Mouse (Mus musculus): ENCODE measurements around the gene Ap3s2. TPM values are rescaled to one million over a fixed set of nuclear protein-coding genes. Genes with fewer than 3 reads are reported as not detected.

Gene Ap3s2
- polyA plus RNA-seq, 1 experiment from 2014 or later = 36.8 TPM

DNA sequence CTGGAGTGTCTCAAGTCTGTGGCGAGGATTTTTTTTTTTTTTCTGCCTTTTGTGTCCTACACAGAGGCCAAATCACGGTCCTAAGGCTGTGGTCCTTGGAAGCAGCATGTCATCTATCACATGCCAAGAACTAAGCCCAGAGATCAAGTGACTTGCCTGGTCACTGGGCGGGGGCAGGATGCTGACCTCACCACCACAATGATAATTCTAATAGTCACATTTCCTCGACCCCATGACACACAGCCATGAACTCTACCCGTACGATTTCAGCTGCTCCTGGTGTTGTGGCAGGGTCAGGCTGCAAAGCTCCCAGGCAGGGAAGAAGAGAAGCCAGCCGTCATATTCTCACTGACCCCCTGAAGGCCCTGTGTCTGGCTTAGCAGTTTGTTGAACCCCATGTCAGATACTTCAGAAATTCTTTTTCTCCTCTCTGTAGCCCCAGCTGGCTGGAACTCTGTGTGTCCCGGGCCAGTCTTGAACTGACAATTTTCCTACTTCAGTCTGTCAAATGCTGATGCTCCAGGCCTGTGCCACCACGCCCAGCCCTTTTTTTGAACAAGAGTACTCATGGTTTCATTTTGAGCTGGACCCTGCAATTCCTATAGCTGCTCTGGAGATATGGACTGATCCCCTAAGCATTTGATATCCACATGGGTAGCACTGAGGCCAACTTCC is 61.4 kb downstream of the Ap3s2 start:
- WGBS = 64% methylated on average over 9 of the region's 9 CpGs
- no peaks in the 10 kb centered on the region for H3K9me3 ChIP-seq
- H3K4me2 ChIP-seq (replicated peaks) = no peak overlapping the region
- H3K27me3 ChIP-seq (replicated peaks) = no peaks in the 10 kb centered on the region
- H3K4me1 ChIP-seq (replicated peaks) = peaks cover 6% of the 10 kb centered on the region
- H3K27ac ChIP-seq = no peak overlapping the region
- no peaks in the 10 kb centered on the region for H3K36me3 ChIP-seq
- no peak overlapping the region for H3K9ac ChIP-seq
- H3K4me3 ChIP-seq (replicated peaks) = no peak overlapping the region
- no peak for ATAC-seq

DNA sequence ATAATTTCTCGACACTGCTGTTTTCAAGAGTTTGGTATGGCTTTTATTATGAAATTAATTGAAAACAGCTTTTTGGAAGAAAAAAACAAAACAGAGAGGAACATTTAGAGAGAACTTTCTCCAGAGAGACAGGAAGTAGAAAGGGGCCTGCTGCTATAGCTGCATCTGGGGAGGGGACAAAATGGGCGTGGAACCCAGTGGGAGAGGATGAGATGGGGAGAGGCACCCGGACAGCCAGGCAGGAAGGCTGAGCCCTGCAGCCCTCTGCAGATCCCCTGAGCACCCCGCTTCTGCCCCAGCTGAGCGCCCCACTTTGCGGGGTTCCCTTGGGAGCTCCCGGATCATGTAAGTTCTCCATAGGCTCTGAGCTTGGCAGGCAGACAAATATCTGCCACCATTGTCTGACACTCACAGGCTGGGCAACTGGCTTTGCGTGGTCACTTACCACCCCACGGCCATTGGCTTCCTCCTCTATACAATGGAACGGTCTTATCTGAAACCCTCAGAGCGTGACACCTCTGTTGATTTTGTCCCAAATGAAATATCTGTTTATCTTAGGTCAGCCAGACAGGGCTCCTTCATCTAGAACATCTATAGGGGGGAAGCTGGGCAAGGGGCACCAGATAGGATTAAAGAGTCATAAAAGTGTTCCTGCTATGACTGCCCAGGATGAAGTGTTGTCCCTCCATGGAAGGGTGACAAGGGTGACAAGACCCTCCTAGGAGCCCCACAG is 62.1 kb downstream of the Ap3s2 start:
- Histone ChIP-seq H3K4me3 (replicated peaks) (no peak overlapping the region), H3K27me3 (replicated peaks) (no peaks in the 10 kb centered on the region), H3K27ac (no peak overlapping the region), H3K4me2 (replicated peaks) (no peak overlapping the region; the same call in 1 of the 2 replicates), H3K9me3 (no peaks in the 10 kb centered on the region), H3K4me1 (replicated peaks) (peaks cover 6% of the 10 kb centered on the region), H3K36me3 (no peaks in the 10 kb centered on the region), H3K9ac (no peak overlapping the region)
- ATAC-seq = no peak
- WGBS = 50% methylated on average over 11 of the region's 11 CpGs

DNA sequence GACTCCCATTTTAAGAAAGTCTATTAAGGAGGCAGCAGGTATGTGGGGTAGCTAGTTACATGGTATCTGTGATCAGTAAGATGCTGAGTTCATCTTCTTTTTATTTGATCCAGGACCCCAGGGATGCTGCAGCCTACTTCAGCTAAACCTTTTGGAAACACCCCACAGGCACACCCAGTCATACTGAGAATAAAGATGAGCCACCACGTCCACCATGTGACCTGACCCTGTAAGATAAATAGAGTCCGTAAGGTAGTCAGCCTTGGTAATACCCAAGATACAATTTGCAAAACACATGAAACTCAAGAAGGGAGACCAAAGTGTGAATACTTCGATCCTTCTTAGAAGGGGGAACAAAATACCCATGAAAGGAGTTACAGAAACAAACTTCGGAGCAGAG is 64.1 kb downstream of the Ap3s2 start:
- Histone ChIP-seq H3K27me3 (replicated peaks) (no peaks in the 10 kb centered on the region), H3K27ac (no peak overlapping the region), H3K4me1 (replicated peaks) (peaks cover 6% of the 10 kb centered on the region), H3K9me3 (no peaks in the 10 kb centered on the region), H3K9ac (no peak overlapping the region), H3K4me3 (replicated peaks) (no peak overlapping the region), H3K36me3 (no peaks in the 10 kb centered on the region), H3K4me2 (replicated peaks) (no peak overlapping the region)
- 80% methylated on average over 4 of the region's 4 CpGs for WGBS
- no peak for ATAC-seq

DNA sequence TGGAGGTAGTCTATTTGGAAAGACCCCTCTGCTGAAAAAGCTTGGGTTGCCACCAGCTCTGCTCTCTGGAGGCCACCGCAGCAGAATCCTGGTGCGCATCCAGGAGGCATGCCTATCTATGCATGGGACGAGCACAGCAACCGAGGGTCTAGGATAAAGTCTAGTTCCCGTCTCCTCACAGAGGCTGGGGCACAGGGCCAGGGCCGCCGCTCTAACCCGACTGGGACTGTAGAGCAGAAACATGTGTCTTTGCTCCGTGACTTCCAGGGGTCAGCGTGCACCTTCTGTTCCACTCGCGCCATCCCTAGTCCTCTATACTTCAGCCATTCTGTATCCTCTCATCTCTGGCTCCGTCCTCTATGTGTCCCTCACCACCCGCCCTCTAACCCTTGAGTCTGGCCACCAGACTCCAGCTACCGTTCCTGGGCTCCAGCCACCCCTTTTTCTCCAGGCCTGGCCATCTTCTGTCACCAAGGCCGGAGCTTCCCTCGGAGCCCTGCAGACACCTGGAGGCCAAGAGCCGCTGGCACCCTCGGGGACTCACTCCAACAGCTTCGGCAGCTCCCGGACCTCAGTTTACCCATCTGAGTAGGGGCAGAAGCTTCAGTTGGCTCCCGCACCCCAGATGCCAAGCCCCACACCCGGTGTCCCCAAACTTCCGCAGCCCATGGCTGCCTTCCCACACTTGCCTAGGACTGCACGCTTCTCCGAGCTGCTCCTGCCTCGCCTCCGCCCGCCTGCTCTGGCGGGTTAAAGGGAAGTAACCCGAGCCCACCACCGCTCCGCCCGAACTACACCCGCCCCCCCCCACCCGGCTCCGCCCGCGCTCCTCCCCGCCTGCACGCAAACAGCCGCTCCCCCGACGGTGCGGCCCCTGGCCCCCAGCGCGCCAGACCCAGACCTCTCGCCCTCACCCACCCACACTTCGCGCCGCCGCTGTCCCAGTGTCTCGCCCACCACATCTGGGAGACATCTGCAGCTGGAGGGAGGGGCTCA is 72.7 kb downstream of the Ap3s2 start:
- ATAC-seq = peak; percentile 77
- peak overlapping the region; percentile 56 for H3K27ac ChIP-seq
- 5% methylated on average over 53 of the region's 53 CpGs for WGBS
- peak overlapping the region; percentile 54 for H3K4me3 ChIP-seq (replicated peaks)
- no peaks in the 10 kb centered on the region for H3K9me3 ChIP-seq
- peak overlapping the region; percentile 64 for H3K9ac ChIP-seq
- H3K4me2 ChIP-seq (replicated peaks) = peak overlapping the region; percentile 82
- H3K4me1 ChIP-seq (replicated peaks) = peaks cover 18% of the 10 kb centered on the region
- H3K36me3 ChIP-seq = no peaks in the 10 kb centered on the region
- H3K27me3 ChIP-seq (replicated peaks) = no peaks in the 10 kb centered on the region

DNA sequence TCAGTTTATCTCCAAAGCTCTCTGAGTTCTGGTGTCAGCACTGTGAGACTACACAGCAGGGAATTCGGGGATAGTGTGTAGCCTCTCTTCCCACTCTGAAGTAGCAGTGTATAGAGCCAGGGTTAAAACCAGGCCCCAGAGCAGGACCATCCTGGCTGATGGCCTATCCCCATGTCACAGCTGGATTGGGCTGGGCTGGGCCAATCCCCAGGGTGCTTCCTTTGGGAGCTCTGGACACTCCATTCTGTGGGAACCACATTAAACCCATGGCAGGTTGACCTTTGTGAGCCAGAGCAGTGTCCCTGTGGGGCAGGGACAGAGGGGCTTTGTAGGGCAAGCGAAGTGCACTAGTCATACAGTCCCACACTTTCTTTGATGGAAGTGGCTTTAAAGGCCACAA is 74.1 kb downstream of the Ap3s2 start:
- no peaks in the 10 kb centered on the region for H3K27me3 ChIP-seq (replicated peaks)
- no peaks in the 10 kb centered on the region for H3K36me3 ChIP-seq
- H3K4me2 ChIP-seq (replicated peaks) = peak overlapping the region; percentile 82
- no peak for ATAC-seq
- H3K9ac ChIP-seq = peak overlapping the region; percentile 64; the same call in 1 of the 2 replicates
- peaks cover 18% of the 10 kb centered on the region for H3K4me1 ChIP-seq (replicated peaks)
- H3K9me3 ChIP-seq = no peaks in the 10 kb centered on the region
- 87% methylated on average over 2 of the region's 2 CpGs for WGBS
- H3K4me3 ChIP-seq (replicated peaks) = peak overlapping the region; percentile 54
- H3K27ac ChIP-seq = no peak overlapping the region

DNA sequence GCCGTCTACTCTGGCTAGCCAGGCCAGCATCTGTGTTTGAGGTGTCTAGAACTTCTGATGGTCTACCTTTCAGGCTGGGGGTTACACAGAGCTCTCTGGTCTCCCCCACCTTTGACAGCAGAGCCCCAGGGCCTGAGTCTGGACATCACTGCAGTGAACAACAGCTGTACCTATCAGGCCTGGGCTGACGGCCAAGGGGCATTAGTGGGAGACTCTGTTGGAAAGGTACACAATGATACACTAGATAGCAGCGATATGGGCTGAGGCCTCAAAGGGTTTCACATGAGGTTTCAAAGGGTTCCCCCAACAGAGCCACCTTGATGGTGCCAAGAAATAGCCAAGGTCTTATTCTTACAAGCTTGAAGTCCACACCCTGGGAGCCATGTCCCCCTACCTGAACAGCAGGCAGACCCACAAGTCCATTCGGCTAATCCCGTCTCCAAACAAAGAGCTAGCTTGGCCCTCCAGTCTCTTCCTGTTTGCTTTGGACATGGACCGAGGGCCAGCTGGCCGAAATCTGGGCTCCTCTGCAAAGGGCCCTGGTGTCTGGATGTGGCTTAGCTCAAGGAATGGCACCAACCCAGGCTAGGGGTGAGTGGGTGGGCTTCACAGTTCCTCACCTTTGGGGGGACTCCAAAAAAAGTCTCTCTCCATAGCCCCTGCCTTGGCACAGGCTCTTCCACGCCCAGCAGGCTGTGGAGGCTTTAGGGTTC is 76.2 kb downstream of the Ap3s2 start:
- peak overlapping the region; percentile 5; the same call in 1 of the 2 replicates for H3K9ac ChIP-seq
- WGBS = 56% methylated on average over 8 of the region's 8 CpGs
- no peaks in the 10 kb centered on the region for H3K9me3 ChIP-seq
- peak overlapping the region; percentile 52 for H3K4me2 ChIP-seq (replicated peaks)
- peak overlapping the region; percentile 44; the same call in 1 of the 2 replicates for H3K27ac ChIP-seq
- no peak overlapping the region for H3K4me3 ChIP-seq (replicated peaks)
- peaks cover 18% of the 10 kb centered on the region for H3K4me1 ChIP-seq (replicated peaks)
- no peaks in the 10 kb centered on the region for H3K27me3 ChIP-seq (replicated peaks)
- peak; percentile 15 for ATAC-seq
- H3K36me3 ChIP-seq = no peaks in the 10 kb centered on the region

DNA sequence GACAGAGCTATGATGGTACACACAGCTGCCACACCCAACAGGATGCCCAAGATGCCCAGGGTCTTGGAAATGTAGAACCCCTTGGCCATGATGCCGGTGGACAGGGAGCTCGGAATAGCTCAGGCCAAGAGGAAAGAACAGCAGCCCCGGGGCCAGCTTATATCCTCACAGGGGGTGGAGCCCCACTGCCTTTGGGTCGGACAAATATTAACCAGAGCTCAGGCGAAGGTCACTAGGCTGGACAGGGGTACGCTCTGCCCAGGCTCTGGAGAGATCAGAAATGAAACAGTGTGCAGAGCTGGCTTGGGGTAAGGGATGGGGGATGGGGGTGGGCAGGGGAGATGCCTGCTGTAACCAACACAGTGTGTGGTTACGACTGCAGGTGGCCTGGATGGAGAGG is 78.3 kb downstream of the Ap3s2 start:
- Histone ChIP-seq H3K36me3 (no peaks in the 10 kb centered on the region), H3K27me3 (replicated peaks) (no peaks in the 10 kb centered on the region), H3K4me3 (replicated peaks) (peak overlapping the region; percentile 26), H3K9me3 (no peaks in the 10 kb centered on the region), H3K27ac (peak overlapping the region; percentile 76), H3K9ac (peak overlapping the region; percentile 17; the same call in 1 of the 2 replicates), H3K4me2 (replicated peaks) (peak overlapping the region; percentile 52), H3K4me1 (replicated peaks) (0 out of 2 replicates have a peak, but pooled peaks cover 10% of the 10 kb centered on the region)
- WGBS = 33% methylated on average over 7 of the region's 7 CpGs
- ATAC-seq = peak; percentile 81

DNA sequence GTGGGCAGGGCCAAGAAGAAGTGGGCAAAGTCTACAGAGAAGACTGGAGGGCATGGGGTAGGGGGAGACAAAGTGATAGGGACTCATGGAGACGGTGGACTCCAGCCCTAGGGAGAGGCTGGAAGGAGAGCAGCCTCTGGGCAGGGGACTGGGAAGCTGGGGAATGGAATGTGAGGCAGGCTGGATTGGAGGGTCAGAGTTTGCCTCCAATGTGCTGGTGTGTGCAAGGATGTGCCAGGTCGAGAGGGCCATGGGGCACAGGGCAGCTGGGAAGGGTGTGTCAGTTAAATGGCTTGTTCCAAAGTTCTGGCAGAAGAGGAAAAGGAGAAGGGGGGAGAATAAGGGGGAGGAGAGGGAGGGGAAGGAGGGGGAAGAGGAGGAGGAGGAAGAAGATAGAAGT is 83.2 kb downstream of the Ap3s2 start:
- 38% methylated on average over 2 of the region's 2 CpGs for WGBS
- H3K9me3 ChIP-seq = no peaks in the 10 kb centered on the region
- no peaks in the 10 kb centered on the region for H3K27me3 ChIP-seq (replicated peaks)
- H3K4me1 ChIP-seq (replicated peaks) = 0 out of 2 replicates have a peak, but pooled peaks cover 2% of the 10 kb centered on the region
- no peaks in the 10 kb centered on the region for H3K36me3 ChIP-seq
- H3K4me2 ChIP-seq (replicated peaks) = no peak overlapping the region
- H3K4me3 ChIP-seq (replicated peaks) = no peak overlapping the region
- no peak overlapping the region for H3K9ac ChIP-seq
- H3K27ac ChIP-seq = no peak overlapping the region
- peak; percentile 62 for ATAC-seq

DNA sequence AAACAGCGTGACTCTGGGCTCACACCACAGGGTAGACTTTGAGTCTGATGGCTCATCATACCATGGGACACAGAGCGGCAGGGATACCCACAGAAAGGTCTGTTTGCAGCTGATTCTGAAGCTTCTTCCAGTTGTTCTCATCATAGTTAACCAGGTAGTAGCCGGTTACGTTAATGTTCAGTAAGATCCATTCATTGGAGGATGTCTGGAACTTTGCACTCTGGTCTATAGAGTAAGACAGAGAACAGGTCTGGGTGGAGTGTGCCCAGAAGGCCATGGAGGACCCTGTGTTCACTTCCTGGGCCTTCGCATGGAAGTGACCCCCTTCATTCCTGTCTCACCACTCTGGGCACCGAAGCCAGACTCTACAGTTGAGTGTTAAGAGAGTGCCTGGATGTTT is 85.3 kb downstream of the Ap3s2 start:
- WGBS = 96% methylated on average over 6 of the region's 6 CpGs
- Histone ChIP-seq H3K27ac (no peak overlapping the region), H3K9ac (no peak overlapping the region), H3K4me2 (replicated peaks) (no peak overlapping the region), H3K4me3 (replicated peaks) (no peak overlapping the region), H3K4me1 (replicated peaks) (0 out of 2 replicates have a peak, but pooled peaks cover 2% of the 10 kb centered on the region), H3K36me3 (no peaks in the 10 kb centered on the region), H3K9me3 (no peaks in the 10 kb centered on the region), H3K27me3 (replicated peaks) (no peaks in the 10 kb centered on the region)
- ATAC-seq = no peak

DNA sequence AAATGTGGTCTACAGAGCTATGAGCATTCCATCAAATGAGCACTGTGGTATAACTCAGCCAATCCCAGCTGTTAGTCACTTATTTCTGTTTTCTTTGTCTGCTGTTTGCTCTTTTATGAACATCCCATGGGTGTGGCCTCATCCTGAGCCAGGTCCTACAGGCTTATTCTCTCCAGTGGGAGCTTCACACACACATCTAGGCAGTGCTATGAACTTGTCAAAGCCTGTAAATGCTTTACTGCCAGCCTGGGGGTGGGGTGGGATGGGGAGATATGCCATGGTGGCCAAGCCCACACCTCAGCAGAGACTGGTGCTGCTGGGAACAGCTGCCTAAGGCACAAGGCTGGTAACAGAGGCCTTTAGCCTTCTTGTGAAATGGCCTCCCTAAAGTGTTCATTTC is 87.5 kb downstream of the Ap3s2 start:
- Histone ChIP-seq H3K4me3 (replicated peaks) (no peak overlapping the region), H3K27ac (no peak overlapping the region), H3K9me3 (no peaks in the 10 kb centered on the region), H3K4me2 (replicated peaks) (no peak overlapping the region), H3K36me3 (no peaks in the 10 kb centered on the region), H3K4me1 (replicated peaks) (0 out of 2 replicates have a peak, but pooled peaks cover 2% of the 10 kb centered on the region), H3K9ac (no peak overlapping the region), H3K27me3 (replicated peaks) (no peaks in the 10 kb centered on the region)
- ATAC-seq = 0 out of 2 replicates have a peak, but pooled peaks have one; percentile 27

DNA sequence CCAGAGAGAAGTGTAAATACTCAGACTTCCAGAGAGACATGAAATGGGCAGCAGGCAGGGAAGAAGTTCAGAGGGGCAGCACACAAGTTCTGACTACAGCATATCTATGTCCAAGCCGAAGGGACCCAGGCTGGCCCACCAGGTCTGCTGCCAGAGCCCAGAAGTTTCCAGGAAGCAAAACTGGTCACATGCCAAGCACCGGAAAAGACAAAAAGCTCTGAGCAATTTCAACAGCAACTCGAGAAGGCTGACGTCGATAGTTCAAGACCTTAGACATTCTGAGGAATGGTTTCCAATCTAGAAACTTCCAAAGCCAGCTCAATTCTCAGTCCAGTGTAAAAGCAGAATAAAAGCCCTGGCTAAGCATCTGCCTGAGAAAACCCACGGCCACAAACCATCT is 88.9 kb downstream of the Ap3s2 start:
- H3K9ac ChIP-seq = no peak overlapping the region
- H3K9me3 ChIP-seq = no peaks in the 10 kb centered on the region
- H3K36me3 ChIP-seq = no peaks in the 10 kb centered on the region
- no peak overlapping the region for H3K4me3 ChIP-seq (replicated peaks)
- 0 out of 2 replicates have a peak, but pooled peaks cover 2% of the 10 kb centered on the region for H3K4me1 ChIP-seq (replicated peaks)
- WGBS = 59% methylated on average over 6 of the region's 6 CpGs
- H3K27me3 ChIP-seq (replicated peaks) = no peaks in the 10 kb centered on the region
- ATAC-seq = no peak
- no peak overlapping the region for H3K4me2 ChIP-seq (replicated peaks)
- H3K27ac ChIP-seq = peak overlapping the region; percentile 7; the same call in 1 of the 2 replicates

Data from intestine, embryonic 15.5 days (tissue).